Mouse (Mus musculus) gastrocnemius, adult 18-20 months (tissue): ENCODE data around the gene Ifih1. TPM values are rescaled to one million over a fixed set of nuclear protein-coding genes. Genes with fewer than 3 reads are reported as not detected.

Experiments
- DNase-seq: peaks from one replicate; pipeline ENCODE4 v3.0.0; 2021; ENCODE audit warnings: low spot score
- total RNA-seq, 2 experiments: library from RNA; stranded (reverse); gene quantifications; 2 replicates each; pipeline ENCODE4 v1.2.3; 2021

Gene Ifih1
- total RNA-seq, 2 experiments from 2014 or later = 3.5 to 3.8 TPM

DNA sequence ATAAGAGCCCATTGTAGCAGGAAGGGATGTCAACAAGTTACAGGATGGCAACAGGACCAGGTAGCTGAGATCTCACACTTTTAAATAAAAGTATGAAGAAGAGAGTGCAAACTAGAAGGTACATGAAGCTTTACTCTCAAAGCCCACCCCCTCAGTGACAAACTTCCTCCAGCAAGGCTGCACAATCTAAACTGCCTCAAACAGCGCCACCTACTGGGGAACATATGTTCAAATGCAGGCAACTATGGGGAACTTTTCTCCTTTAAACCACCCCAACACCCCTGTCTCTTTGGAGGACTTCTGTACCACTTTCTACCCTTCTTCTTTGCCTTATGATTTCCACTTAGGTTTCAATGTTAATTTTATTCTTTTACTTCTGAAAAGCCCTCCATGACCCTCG, 88.6 kb downstream of the Ifih1 start:
- no peak for DNase-seq

DNA sequence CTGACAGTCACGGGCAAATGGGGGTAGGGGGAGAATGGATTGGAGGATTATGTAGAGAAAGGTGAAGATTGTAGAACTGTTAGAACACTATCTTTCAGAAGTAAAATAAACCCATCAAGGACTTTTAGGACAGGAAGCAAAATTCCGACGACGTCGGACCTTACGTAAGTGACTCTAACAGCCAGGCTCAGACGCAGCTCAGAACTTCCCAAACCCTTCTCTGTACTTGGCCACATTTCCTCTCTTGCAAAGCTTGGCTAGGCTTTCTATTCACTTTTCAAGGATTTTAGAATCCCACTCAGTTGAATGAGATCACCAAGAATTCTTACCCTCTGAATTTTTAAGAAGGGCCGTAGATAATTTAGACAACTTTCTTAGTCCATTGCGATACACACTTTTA, 89.7 kb downstream of the Ifih1 start:
- peak; percentile 21 for DNase-seq

DNA sequence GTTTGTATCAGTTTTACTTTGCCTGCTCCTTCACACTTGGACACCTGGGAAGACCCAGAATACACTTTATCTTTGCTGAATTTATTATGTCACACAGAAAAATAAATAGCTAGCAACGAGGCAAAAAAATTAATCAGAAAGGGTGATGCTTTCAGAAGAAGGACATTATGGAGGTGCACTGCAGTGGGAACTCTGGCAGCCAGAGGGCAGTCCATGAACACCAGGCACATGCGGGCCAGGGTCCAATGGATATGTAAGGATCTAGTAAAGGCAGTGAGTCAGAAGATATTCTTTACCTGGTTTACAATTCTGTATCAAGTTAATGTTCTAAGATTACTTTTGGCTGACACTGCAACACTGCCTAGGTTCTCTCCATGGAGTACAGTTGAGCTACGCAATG, 96.4 kb downstream of the Ifih1 start:
- DNase-seq = peak; percentile 20

DNA sequence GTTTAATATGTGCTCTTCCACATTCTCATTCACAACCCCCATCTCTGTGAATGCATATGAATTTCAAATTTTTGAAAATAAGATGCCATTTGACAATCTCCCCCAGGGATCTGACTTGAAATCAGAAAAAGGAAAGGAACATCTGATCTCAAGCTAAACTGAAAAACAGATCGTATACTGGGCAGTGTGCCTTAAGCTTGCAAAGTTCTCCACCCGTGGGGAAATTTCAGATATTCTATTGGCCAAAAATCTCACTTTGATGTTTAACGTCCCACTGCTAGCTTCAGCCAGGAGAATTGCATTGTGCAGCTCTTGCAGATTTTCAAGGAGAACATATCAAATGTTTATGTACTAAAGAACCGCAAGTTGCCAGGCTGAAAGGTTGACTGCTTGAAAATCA, 96.9 kb downstream of the Ifih1 start:
- DNase-seq = no peak

DNA sequence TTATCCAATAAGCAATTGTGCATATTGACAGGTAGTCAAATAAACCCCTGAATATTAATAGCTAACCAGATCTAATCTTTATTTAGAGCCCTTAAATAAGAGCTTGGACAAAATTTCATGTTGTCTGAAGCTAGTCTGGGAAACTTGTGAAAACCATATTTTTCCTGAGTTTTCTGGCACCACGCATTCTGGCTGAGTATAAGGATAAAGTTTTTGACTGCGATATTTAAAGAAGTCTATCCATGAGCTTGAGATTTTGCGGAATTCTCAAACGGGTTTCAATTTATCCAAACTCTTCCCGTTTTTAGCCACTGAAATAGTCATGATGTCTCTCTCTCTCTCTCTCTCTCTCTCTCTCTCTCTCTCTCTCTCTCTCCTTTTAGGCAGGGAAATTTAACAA, 98.0 kb downstream of the Ifih1 start:
- DNase-seq = no peak

Other genes starting within 250 kb of the Ifih1 start
- 1 to 10 TPM; 2.2 to 2.8 TPM for gene Dpp4, start 234.0 kb downstream of the Ifih1 start, total RNA-seq
- not detected for gene Gcg, start 162.6 kb downstream of the Ifih1 start, total RNA-seq
- 1 to 10 TPM; 3.4 to 3.7 TPM for gene Fap, start 72.2 kb downstream of the Ifih1 start, total RNA-seq
- 1 to 10 TPM; 6.4 to 8.3 TPM for gene Gca, start 18.0 kb upstream of the Ifih1 start, total RNA-seq